Mouse (Mus musculus) cerebellum, adult 9-10 months (tissue): ENCODE measurements around the gene Por.

Source experiments
- DNase-seq: peaks from one replicate; pipeline ENCODE4 v3.0.0; 2022

Por gene

DNA sequence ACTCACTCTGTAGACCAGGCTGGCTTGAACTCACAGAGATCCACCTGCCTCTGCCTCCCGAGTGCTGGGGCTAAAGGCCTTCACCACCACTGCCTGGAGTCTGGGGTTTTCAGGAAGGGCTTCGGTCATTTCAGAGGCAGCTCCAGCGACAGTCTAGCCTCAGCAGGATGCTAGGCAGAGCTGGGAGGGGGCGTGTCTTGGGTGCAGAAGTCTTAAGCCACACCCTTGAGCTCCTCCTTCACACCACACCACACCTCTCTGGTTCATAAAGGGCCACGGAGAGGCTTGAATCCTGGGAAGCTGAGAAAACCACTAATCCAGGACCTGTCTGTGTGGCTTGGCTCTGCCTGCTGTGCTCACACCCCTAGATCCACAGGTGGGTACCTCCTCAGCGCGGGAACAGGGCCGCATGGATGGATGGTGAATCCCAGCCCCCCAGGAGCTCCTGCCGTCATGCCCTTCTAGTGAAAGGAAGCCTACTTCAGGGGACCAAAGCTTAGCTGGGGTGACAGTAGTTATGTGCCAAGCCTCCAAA, at the start of gene Por:
Por (plus strand) TSS at position 293 of the 535 bp plus-strand sequence.
- DNase-seq, result no peak

DNA sequence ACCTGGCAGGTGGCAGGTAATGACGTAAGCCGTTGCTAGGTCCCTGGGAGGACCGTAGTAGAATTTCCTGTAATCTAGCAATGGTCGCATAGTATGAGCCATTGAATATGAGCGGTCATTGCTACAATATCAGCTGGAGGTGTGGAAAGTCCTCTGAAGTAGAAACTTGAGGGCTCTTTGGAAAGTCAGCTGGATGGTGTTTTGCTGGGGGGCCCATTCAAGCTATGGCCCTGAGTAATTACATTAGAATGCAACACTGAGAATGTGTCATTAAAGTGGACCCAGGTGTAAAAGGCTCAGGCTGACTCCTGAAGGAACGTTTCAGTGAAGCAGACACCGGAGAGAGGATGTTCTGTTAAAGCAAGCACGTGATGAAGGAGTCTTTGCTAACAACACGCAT, 49.3 kb upstream of the Por start:
- no peak for DNase-seq

DNA sequence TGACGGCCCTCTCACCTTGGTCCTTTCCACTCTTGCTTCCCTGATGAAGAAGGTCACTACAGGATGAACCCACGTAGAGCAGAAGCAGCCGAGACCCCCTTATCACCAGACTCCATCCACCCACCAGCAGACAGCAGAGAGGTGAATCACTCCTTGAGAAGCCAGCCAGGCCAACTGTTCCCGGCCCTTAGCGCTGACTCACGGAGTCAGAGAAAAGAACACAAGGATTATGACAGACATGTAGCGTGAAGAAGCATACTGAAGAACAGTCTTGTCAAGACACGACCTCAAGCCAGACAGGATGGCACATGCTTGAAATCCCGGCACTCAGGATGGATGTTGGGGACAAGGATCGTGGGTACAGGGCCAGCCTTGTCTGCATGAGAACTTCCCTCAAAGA, 48.1 kb upstream of the Por start:
- DNase-seq, result no peak

DNA sequence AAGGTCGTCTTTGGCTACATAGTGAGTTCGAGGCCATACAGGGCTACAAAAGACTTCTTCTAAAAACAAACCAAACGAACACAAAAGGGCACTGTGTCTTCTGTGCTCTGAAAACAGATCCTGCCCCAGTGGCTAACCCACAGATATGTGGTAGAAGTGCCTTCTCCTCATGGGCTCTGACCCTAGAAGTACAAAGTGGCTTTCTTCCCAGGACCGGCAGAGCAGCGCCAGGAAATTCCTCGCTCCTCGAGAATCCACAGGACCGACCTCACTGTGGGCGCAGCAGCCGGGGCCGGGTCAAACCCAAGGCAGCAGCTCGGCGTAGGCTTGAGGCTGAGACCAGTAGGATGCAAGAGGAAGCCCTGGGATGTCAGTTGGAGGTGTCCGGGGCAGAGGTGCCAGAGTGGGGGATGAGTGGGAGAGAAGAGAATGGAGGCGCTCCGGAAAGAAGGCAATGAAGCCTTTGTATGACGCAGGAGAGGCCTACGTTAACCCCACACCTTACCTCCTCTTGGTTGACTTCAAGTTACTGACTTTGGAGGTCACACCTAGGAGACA, 46.7 kb upstream of the Por start:
- DNase-seq, result no peak

DNA sequence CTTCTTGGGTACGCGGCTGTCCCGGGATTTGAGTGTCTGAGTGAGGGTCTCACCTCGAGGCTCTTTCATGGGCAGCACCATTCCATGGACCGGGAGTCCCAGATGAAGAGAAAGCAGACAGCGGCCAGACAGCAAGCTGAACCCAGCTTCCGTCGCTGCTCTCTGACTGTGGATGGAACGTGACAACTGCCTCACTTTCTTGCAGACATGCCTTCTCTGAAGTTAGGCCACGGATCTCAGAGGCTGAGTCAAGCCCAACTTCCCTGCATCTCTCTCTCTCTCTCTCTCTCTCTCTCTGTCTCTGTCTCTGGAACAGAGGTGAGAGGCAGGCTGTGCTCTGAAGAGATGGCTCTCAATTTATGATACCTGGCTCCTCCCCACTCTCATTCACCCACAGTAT, 40.9 kb upstream of the Por start:
- no peak for DNase-seq

DNA sequence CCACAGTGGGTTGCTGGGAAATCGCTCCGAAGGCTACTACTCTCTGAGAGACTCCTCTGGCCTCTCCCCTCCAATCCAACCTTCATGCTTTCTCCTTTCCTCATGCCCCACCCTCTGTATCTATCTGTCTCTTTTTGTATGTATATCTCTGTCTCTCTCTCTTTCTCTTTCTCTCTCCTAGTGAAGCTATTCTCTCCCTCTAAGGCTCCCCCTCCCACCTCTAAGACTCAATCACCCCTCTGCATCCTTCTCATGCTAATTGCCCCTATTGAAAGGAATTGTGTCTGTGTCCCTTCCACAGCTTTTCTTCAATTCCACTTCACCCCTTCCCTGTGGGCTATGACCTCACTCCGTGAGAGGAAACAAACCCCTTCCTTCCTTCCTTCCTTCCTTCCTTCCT, 40.4 kb upstream of the Por start:
- DNase-seq, result no peak

DNA sequence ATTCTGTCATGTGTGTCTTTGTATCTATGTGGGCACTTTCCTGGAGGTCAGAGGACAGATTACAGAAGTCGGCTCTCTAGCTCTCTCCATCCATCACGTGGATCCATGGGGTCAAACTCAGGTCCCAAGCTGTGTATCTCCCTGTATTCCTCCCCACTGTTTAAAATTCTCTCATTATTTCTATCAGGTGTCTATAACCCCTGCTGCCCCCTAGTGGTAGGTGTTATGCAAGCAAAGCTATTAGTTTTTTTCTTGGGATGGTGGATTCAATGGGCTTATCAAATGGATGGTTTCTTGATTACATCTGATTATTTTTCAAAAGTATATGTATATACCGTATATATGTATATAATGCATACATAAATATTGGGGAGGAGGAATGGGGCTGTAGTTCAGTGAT, 39.2 kb upstream of the Por start:
- DNase-seq, result peak; percentile 81

DNA sequence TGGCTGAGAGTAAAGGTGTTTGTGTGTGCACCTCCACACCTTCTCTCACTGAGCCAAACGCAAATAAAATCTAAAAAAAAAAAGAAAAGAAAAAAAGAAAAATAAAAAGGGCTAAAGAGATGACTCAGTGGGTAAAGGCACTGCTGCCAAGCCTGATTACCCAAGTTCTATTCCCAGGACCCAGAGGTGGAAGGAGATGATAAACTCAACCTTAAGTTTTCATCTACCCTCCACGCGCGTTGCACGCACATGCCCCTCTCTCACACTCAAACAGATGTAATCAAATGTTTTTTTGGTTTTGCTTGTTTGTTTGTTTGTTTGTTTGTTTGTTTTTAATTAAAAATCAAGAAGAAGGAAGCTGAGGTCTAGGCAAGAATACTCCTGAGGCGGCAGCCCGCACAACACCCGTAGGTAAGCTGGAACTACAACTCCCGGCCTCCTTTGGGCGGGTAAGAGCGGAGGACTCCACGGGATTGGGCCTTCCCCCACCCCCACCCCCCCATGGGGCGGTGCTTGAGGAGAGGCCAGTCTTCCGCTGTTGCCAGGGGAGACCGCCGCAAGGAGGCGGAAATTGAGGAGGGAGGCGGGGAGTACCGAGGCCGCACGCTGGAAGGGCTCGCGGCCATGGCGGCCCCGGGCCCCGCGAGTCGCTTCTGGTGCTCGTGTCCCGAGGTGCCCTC, 37.6 kb upstream of the Por start, which contains the start of gene Rhbdd2:
Rhbdd2 (plus strand) TSS at position 502 of the 680 bp plus-strand sequence.
- DNase-seq, result peak; percentile 97

DNA sequence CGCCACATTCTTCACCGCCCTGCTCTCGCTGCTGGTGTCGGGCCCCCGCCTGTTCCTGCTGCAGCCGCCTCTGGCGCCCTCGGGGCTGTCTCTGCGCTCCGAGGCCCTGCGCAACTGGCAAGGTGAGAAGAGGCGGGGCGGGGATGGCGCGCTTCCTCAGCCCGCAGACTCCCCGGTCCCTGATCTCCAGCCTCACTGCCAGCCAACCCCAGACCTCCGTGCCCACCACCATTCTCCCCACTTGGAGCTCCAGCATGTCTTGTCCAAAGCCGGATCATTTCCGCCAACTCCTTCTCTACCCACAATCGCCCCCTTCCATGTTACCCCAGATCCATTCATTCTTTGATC, 37.1 kb upstream of the Por start:
- no peak for DNase-seq

DNA sequence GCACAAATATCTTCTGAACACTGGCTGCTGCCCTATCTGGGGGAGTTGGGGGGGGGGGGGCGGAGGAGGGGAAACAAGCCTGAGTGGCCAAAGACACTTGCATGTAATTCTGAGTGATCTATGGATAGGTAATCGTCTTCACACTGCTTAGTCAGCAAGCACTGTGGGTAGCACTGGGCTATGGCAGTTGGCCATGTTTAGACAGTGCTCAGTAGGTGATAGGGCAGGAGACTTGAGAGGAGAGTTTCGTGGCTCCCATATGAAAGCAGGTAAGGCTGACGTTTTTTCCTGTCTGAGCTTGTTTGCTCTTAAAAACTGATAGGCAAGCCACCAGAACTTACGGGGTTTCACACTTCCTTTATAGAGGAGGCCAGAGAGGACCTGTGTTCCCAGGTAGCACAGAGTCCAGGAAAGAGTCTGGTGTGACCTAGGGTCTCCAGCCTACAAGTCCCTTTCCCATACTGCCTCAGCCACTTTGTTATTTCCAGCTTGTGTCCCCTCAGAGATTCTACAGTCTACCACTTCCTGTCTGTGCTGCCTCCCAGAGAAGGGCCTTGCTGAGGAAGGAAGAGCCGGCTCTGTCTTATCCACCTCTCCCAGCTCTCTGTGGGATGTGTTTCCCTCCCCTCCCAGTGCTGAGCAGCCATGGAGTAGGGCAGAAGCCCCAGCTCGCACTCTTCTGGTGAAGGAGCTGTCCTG, 29.9 kb upstream of the Por start:
- no peak for DNase-seq

DNA sequence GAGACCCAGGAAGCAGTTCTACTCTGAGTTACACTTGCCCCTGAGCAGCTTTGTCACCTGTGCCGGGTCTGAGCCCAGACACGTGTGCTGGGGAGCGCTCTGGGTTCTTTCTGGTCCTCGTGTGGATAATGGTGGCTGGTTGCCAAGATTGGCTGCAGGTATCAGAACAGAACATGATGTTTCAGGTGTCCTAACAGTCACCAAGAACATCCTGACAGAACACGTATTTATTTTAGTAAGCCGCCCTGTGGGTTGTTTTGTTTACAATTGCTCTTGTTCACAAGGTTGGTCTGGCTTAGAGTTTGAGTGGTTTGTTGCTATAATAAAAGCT, 29.4 kb upstream of the Por start:
- no peak for DNase-seq

DNA sequence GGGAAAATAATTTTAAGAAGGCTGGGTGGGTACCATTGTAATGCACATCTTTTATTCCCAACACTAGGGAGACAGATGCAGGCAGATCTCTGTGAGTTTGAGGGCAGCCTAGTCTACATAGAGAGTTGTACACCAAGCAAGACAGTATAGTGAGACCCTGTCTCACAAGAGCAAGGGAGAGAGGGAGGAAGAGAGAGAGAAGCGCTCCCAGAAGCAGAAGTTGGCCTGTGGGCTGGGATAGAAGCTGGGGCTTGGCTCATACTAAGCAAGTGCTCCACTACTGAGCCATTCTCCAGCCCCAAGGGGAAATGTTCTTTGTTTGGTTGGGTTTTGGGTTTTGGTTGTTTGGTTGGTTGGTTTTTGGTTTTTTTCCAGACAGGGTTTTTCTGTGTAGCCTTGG, 28.8 kb upstream of the Por start:
- no peak for DNase-seq

DNA sequence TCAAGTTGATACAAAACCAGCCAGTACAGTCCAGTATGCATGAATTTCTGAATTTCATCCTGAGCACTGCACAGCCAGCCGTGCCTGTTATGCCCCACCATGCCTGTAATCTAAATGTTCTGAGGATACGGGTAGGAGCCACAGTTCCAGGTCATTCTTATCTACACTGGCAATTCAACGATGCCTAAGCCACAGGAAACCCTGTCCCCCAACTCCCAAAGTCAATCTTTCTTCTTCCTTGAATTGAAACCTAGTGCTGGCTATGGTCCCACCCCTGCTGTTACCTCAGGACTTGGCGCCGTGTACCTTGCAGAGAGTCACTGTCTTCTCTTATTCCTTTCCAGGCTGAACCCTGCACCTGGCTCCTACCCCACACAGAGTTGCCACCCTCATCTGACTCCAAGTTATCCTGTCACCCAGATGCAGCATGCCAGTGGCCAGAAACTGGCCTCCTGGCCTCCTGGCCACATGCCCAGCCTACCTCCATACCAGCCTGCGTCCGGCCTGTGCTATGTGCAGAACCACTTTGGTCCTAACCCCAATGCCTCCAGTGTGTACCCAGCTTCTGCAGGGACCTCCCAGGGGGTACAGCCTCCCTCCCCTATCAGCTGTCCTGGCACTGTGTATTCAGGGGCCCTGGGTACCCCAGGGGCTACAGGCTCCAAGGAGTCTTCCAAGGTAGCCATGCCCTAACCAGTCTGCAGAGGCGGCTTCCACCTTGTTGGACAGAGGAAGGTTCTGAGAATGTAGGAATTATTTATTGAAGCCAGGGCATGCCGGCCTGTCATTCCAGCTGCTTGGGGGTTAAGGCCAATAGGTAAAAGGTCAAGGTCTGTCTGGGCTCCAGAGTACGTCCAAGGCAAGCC, 26.9 kb upstream of the Por start:
- DNase-seq, result no peak

DNA sequence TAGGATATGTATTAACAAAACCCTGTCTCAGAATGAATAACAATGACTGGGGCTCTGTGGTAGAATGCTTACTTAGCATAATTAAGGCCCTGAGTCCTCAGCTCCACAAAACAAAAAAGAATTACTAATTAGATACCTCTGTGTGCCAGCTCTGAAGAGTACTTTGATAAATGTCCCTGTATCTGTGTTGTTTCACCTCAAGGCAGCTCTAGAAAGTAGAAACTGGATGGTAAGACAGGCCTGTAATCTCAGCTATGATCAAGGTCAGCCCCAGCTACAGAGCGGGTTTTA, 26.3 kb upstream of the Por start:
- DNase-seq, result no peak

DNA sequence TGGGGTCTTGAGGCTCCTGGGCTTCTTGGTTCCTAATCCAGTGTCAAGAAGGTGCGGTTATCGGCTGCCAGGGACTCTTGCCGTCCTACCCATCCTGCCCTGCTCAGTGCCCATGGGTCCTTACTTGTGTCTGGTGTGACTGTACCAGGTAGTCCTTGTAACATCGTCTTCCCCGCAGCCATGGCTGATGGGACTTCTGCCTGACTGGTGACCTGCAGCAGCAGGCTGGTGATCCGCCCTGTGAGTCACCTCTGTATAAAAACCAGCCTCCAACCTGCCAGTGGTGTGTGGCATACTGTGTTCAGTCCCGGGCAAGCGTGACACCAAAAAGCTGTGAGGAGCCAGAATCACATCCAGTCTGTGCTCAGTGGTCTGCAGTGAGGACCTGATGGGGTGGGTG, 26.0 kb upstream of the Por start:
- no peak for DNase-seq

DNA sequence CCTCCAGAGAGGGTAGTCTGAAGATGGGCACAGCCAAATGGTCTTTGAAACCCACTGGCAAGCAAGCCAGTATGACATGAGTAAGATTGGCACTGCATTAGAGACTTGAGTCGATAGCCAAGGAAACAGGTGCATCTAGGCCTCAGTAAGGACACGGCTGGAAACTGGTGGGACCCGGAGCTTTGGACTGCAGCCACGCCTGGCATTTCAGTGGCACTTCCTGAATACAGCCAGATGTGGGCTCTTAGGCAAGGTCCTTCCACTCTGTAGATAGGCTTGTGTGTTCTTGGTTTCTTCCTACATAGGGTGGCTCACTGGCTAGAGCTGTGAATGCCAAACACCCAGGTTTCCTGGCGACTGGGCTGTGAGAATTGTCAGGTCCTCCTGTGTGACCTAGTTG, 24.5 kb upstream of the Por start:
- no peak for DNase-seq

DNA sequence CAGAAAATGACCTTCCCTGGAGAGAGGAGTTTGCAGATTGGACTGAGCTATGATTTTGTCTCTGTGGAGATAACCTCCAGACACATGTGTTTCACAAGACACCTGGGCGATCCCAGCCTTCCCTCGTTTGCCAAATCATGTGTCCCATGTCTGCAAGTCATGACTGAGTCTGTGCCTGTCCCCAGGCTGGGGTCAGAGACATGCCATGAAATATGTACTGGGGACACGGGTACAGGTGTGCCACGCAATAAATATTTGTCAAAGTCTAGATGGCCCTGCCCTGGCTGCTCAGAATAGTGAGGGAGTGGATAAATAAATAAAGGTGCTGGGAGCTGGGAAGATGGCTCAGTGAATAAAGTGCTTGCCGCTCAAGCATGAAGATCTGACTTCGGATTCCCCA, 23.8 kb upstream of the Por start:
- DNase-seq, result no peak

DNA sequence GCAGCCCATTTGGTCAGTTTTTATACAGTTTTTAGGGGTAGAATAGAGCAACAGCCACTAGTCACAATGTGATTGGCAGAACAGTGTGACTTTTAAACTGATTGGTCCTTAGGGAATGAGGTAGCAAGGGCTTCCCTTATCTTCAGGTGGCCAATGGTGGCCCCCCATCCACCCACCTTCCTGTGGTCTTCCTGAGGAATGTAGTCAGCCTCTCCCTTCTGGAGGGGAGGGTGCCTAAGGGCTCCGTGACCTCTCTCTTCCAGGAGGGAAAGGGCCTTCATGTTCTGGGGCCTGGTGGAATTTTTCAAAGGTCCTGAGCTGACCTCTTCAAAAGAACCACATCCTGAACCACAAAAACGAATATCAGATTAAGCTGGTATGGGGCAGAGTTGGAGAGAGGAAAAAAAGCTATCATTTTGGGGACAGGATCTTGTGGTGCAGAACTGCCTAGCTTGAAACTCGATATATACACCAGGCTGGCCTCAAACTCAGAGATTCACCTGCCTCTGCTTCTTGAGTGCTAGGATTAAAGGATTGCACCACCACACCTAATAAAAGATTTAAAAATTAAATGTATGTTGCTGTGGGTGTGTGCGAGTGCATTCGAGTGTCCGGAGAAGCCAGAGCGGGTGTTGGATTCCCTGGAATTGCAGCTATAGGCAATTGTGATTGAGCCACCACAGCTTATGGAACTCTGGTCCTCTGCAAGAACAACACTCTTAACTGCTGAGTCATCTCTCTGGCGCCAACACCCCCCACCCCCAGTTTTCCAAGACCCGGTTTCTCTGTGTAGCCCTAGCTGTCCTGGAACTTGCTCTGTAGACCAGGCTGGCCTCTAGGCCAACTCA, 21.1 kb upstream of the Por start:
- no peak for DNase-seq

DNA sequence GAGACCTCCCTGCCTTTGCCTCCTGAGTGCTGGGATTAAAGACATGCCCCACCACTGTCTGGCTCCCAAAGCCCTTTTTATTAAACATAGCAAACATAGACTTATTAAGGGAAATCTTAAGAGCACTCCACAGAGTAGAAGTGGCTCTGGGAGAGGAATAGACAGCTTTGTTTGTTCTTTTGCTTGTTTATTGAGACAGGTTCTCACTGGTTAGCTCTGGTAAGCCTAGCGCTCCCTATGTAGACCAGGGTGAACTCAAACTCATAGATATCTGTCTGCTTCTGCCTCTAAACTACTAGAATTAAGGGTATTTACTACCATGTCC, 20.6 kb upstream of the Por start:
- DNase-seq, result no peak

DNA sequence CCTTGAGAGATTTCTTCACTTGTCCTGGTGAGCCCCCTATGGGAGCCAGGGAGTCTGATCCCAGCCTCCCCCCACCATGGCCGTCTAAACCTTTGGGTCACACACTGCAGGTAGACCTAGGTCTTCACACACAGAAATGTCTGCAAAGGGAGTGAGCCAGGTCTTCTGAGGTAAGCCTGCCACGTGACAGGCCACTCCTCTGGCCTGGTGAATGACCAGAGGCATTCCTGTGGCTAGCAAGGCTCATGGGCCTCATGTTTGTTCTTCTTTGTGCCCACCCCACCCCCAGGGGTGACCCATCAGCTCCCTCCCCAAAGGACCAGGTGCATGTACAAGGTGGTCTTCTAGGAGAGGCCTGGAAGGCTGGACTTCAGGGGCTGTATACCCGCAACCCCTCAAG, 18.3 kb upstream of the Por start:
- DNase-seq, result no peak

DNA sequence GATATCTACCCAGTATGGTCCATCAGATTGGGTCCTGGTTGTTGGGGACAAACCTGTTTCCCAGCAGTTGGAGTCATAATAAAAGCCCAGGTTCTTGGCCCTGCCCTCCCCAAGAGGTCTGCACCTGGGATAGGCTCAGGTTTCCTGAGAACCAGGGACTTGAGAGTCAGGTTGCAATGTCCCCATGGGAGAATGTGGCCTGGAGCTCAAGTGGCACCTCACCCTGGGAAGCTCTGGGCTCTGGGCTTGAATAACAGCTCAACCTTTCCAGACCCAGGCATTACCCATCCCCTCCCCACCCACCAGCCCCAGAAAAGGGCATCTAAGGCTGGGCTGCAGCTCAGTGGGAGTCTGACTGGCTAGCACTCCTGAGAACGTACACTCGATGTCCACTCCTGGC, 16.6 kb upstream of the Por start:
- no peak for DNase-seq

DNA sequence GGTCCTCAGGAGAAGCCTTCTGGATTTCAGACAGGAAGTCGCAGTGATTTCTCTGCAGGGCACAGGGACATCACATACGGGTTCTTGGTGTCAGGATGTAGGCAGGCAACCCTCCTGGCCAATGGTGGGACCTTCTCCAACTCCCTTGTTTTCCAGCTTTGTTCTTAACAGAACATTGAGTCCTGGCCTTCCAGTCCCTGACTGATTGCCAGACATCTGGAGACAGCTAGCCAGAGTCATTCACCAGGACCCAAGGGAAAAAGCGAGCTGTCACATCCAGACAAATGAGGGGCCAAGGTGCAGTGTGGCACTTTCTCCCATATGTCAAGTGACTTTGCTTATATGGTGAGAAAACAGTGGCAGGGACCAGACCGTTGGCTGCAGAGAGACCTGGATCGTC, 13.8 kb upstream of the Por start:
- DNase-seq, result no peak

DNA sequence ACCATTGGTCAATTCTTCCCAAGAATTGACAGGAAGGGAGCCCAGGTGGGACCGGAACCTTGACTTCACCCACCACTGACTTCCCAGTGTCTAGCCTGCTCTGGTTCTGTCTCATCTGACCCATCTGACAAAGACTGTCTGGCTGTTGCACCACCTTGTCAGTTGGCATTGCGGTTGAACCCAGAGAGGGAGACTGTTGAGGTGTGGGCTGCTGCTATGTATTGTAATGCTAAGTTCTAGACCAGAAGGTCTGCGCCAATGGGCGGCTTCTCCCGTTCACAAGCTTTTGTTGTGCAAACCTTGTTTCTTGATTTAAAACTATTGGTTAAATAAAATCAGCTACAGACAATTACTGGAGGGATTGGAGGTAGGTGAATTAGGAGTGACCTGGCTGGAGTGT, 12.7 kb upstream of the Por start:
- no peak for DNase-seq
